Mouse (Mus musculus) MEL (cell line): Measurements from ENCODE around the gene Isy1. TPM values are rescaled to one million over a fixed set of nuclear protein-coding genes. Genes with fewer than 3 reads are reported as not detected.

Experiments
- DNase-seq: peaks from one replicate; pipeline ENCODE4 v3.0.0; 2011; ENCODE audit warnings: low read depth, low spot score
- H3K27ac ChIP-seq: 2 replicates; pipeline ENCODE4 v1.5.1; 2012; ENCODE audit warnings: low read depth, mild to moderate bottlenecking, control low read depth, low read length, moderate library complexity; ENCODE audit not compliant: control insufficient read depth
- H3K27me3 ChIP-seq, 2 experiments: fragments of 150-350 bp in 1 of 2; sonication (generic) in 1 of 2; 2 replicates each; pipeline ENCODE4 v1.6.1; 2012; ENCODE audit warnings: low read length in 2 of 2, mild to moderate bottlenecking in 2 of 2, improper control_type of control experiment in 1 of 2, moderate library complexity in 1 of 2; ENCODE audit not compliant: insufficient read depth in 2 of 2, control insufficient read depth in 1 of 2
- H3K36me3 ChIP-seq, 2 experiments: 2 replicates each; pipeline ENCODE4 v1.6.1; 2012 to 2014; ENCODE audit warnings: low read length in 2 of 2, improper control_type of control experiment in 1 of 2, inconsistent platforms in 1 of 2, mild to moderate bottlenecking in 1 of 2; ENCODE audit not compliant: insufficient read depth in 2 of 2, control insufficient read depth in 1 of 2
- H3K4me1 ChIP-seq, 2 experiments: fragments of 150-350 bp in 1 of 2; sonication (generic) in 1 of 2; 2 replicates each; pipeline ENCODE4 v1.6.1; 2012; ENCODE audit warnings: low read length in 2 of 2, improper control_type of control experiment in 1 of 2, mild to moderate bottlenecking in 1 of 2; ENCODE audit not compliant: insufficient read depth in 2 of 2, control insufficient read depth in 1 of 2
- H3K4me3 ChIP-seq, 2 experiments: fragments of 150-350 bp in 1 of 2; sonication (generic) in 1 of 2; 2 replicates each; pipeline ENCODE4 v1.5.1; 2012; ENCODE audit warnings: low read depth in 2 of 2, low read length in 2 of 2, mild to moderate bottlenecking in 2 of 2, moderate library complexity in 2 of 2, control low read depth in 1 of 2, improper control_type of control experiment in 1 of 2; ENCODE audit not compliant: control insufficient read depth in 1 of 2, insufficient read depth in 1 of 2
- H3K79me2 ChIP-seq: 2 replicates; pipeline ENCODE4 v1.6.1; 2012; ENCODE audit warnings: mild to moderate bottlenecking, low read length, moderate library complexity; ENCODE audit not compliant: control insufficient read depth, poor library complexity, insufficient read depth
- H3K9ac ChIP-seq: 2 replicates; pipeline ENCODE4 v1.6.1; 2012; ENCODE audit warnings: low read depth, mild to moderate bottlenecking, control low read depth, low read length, moderate library complexity; ENCODE audit not compliant: control insufficient read depth, poor library complexity, severe bottlenecking
- H3K9me3 ChIP-seq: fragments of 150-350 bp; sonication (generic); replicated peaks from 2 replicates; pipeline ENCODE4 v1.6.1; 2012; ENCODE audit warnings: mild to moderate bottlenecking, low read length, improper control_type of control experiment, moderate library complexity; ENCODE audit not compliant: insufficient read depth
- CHD2 ChIP-seq: IDR thresholded peaks from 2 replicates; pipeline ENCODE4 v1.6.1; 2011; ENCODE audit warnings: low read length, improper control_type of control experiment
- ELF1 ChIP-seq: IDR thresholded peaks from 2 replicates; pipeline ENCODE4 v1.6.1; 2014; ENCODE audit warnings: low read depth, mild to moderate bottlenecking, inconsistent platforms, low read length, improper control_type of control experiment, moderate library complexity
- ETS1 ChIP-seq: IDR thresholded peaks from 2 replicates; pipeline ENCODE4 v1.6.1; 2012; ENCODE audit warnings: low read depth, mild to moderate bottlenecking, inconsistent platforms, low read length, improper control_type of control experiment, moderate library complexity
- HCFC1 ChIP-seq: IDR thresholded peaks from 2 replicates; pipeline ENCODE4 v1.6.1; 2012; ENCODE audit warnings: low read depth, mild to moderate bottlenecking, inconsistent platforms, low read length, improper control_type of control experiment, moderate library complexity
- JUND ChIP-seq: IDR thresholded peaks from 2 replicates; pipeline ENCODE4 v1.6.1; 2011; ENCODE audit warnings: low read depth, mild to moderate bottlenecking, improper control_type of control experiment, low read length
- KAT2A ChIP-seq: conservative IDR thresholded peaks from 2 replicates; pipeline ENCODE4 v1.6.1; 2012; ENCODE audit warnings: low read depth, low read length, improper control_type of control experiment, inconsistent platforms
- MAX ChIP-seq: IDR thresholded peaks from 2 replicates; pipeline ENCODE4 v1.6.1; 2011; ENCODE audit warnings: low read length, improper control_type of control experiment
- MYB ChIP-seq: IDR thresholded peaks from 2 replicates; pipeline ENCODE4 v1.6.1; 2011; ENCODE audit warnings: mild to moderate bottlenecking, low read depth, low read length, improper control_type of control experiment
- MYC ChIP-seq: IDR thresholded peaks from 2 replicates; pipeline ENCODE4 v1.6.1; 2011; ENCODE audit warnings: low read depth, mild to moderate bottlenecking, low read length, improper control_type of control experiment, moderate library complexity
- NELFE ChIP-seq: IDR thresholded peaks from 2 replicates; pipeline ENCODE4 v1.6.1; 2011; ENCODE audit warnings: low read depth, low read length, improper control_type of control experiment
- NRF1 ChIP-seq: IDR thresholded peaks from 2 replicates; pipeline ENCODE4 v1.6.1; 2014; ENCODE audit warnings: low read depth, mild to moderate bottlenecking, inconsistent platforms, low read length, improper control_type of control experiment, moderate library complexity; ENCODE audit not compliant: poor library complexity, insufficient read depth, severe bottlenecking
- RAD21 ChIP-seq: IDR thresholded peaks from 2 replicates; pipeline ENCODE4 v1.6.1; 2011; ENCODE audit warnings: mild to moderate bottlenecking, low read depth, low read length, improper control_type of control experiment
- RCOR1 ChIP-seq: IDR thresholded peaks from 2 replicates; pipeline ENCODE4 v1.6.1; 2012; ENCODE audit warnings: low read depth, mild to moderate bottlenecking, inconsistent platforms, low read length, improper control_type of control experiment
- SIN3A ChIP-seq: IDR thresholded peaks from 2 replicates; pipeline ENCODE4 v1.6.1; 2012; ENCODE audit warnings: low read length, improper control_type of control experiment, inconsistent platforms
- TCF12 ChIP-seq: IDR thresholded peaks from 2 replicates; pipeline ENCODE4 v1.6.1; 2014; ENCODE audit warnings: low read depth, mild to moderate bottlenecking, inconsistent platforms, low read length, improper control_type of control experiment, moderate library complexity
- UBTF ChIP-seq: IDR thresholded peaks from 2 replicates; pipeline ENCODE4 v1.6.1; 2012; ENCODE audit warnings: low read depth, mild to moderate bottlenecking, inconsistent platforms, low read length, improper control_type of control experiment, moderate library complexity, borderline replicate concordance; ENCODE audit not compliant: insufficient read depth
- polyA plus RNA-seq, 2 experiments: library from polyadenylated mRNA; stranded (reverse) in 1 of 2; unstranded in 1 of 2; fragments of >175 nt in 1 of 2; fragments of >200 nt in 1 of 2; gene quantifications; 2 replicates each; pipeline versions ENCODE4 v1.2.1 to v1.2.4; 2012; ENCODE audit warnings: low replicate concordance in 2 of 2, low read depth in 1 of 2; ENCODE audit not compliant: insufficient read length in 2 of 2, insufficient read depth in 1 of 2, missing spikeins in 1 of 2
- total RNA-seq: library from RNA; depleted of rRNA; stranded (reverse); fragments of 300-350 nt; gene quantifications from 2 replicates; pipeline ENCODE4 v1.2.3, GENCODE M21; 2012

Gene Isy1
- total and polyA plus RNA-seq, 3 experiments: 64.5 to 115 TPM; not detected in 1

DNA sequence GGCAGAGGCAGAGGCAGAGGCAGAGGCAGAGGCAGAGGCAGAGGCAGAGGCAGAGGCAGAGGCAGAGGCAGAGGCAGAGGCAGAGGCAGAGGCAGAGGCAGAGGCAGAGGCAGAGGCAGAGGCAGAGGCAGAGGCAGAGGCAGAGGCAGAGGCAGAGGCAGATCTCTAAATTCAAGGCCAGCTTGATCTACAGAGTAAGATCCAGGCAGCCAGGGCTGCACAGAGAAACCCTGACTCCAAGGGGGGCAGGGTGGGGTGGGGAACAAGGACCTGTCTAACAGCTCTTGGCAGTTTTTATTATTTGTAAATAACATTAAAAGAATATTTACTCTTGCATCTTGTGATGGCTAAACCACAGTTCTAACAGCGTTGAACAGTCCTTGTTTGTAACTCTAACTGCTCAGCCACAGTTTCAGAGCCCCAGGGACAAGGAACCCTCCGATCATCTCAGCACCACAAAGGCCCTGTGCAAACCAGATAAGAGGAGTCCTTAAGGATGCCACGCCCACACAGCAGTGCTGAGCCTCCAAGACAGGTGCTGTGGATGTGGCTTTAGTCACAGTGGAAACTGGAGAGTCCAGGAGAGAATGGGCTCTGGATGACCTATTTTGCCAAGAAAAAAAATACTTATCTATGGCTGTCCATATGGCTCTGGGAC, 62.9 kb downstream of the Isy1 start (continued):
- TF ChIP-seq RAD21 (no peak), CHD2 (no peak), NRF1 (no peak), TCF12 (peak; percentile 97), RCOR1 (peak; percentile 71), NELFE (peak; percentile 47), ETS1 (peak; percentile 83), MYB (peak; percentile 68), KAT2A (no peak), UBTF (no peak), ELF1 (0 out of 2 replicates have a peak, but pooled peaks have one; percentile 10), MAX (no peak)

GRCm38 (mm10) chr6:87774909-87775308, 63.7 kb downstream of the Isy1 start:
- Histone ChIP-seq H3K36me3 (peaks cover 0 to 18% of the 10 kb centered on the region in 2 experiments; a peak in 2 of 4 replicates), H3K27ac (no peak overlapping the region), H3K27me3 (no peaks in the 10 kb centered on the region; a peak in 1 of 4 replicates), H3K79me2 (no peaks in the 10 kb centered on the region), H3K4me1 (peaks cover 18 to 27% of the 10 kb centered on the region in 2 experiments), H3K9ac (no peak overlapping the region)
- DNase-seq: no peak
- TF ChIP-seq JUND: no peak
- TF ChIP-seq SIN3A: no peak
- no peak for TF ChIP-seq MYC
- TF ChIP-seq, all 39 proteins: peak for 0
- Histone ChIP-seq H3K4me3 (no peak overlapping the region), H3K9me3 (no peaks in the 10 kb centered on the region)

GRCm38 (mm10) chr6:87774466-87774865, 64.1 kb downstream of the Isy1 start:
- H3K9ac ChIP-seq: no peak overlapping the region
- H3K4me3 ChIP-seq: no peak overlapping the region
- no peaks in the 10 kb centered on the region for H3K79me2 ChIP-seq
- H3K36me3 ChIP-seq: peaks cover 0 to 18% of the 10 kb centered on the region in 2 experiments; a peak in 2 of 4 replicates
- no peak overlapping the region for H3K27ac ChIP-seq
- DNase-seq: no peak
- TF ChIP-seq HCFC1: no peak
- TF ChIP-seq JUND: no peak
- no peak for TF ChIP-seq NELFE
- TF ChIP-seq MYB: no peak
- no peak for TF ChIP-seq RCOR1
- TF ChIP-seq ETS1: no peak
- no peaks in the 10 kb centered on the region for H3K9me3 ChIP-seq
- H3K27me3 ChIP-seq: no peaks in the 10 kb centered on the region; a peak in 1 of 4 replicates
- peaks cover 18 to 27% of the 10 kb centered on the region in 2 experiments for H3K4me1 ChIP-seq
